Mouse (Mus musculus) B cell, adult 67 days (primary cell): ENCODE data around the gene Cldn13. TPM values are rescaled to one million over a fixed set of nuclear protein-coding genes. Genes with fewer than 3 reads are reported as not detected.

Source experiments
- total RNA-seq, 2 experiments: library from RNA; stranded (reverse); gene quantifications; 4 replicates each; pipeline ENCODE4 v1.2.4; 2023

Cldn13 gene
- total RNA-seq, result not detected

GRCm38 (mm10) chr5:134915311-134915710 lies at the start of gene Cldn13:
Cldn13 (minus strand) TSS chr5:134915526.

GRCm38 (mm10) chr5:134946857-134947255 lies 31.5 kb upstream of the Cldn13 start, which contains the start of gene Cldn4:
Cldn4 (minus strand) TSS chr5:134946934.

DNA sequence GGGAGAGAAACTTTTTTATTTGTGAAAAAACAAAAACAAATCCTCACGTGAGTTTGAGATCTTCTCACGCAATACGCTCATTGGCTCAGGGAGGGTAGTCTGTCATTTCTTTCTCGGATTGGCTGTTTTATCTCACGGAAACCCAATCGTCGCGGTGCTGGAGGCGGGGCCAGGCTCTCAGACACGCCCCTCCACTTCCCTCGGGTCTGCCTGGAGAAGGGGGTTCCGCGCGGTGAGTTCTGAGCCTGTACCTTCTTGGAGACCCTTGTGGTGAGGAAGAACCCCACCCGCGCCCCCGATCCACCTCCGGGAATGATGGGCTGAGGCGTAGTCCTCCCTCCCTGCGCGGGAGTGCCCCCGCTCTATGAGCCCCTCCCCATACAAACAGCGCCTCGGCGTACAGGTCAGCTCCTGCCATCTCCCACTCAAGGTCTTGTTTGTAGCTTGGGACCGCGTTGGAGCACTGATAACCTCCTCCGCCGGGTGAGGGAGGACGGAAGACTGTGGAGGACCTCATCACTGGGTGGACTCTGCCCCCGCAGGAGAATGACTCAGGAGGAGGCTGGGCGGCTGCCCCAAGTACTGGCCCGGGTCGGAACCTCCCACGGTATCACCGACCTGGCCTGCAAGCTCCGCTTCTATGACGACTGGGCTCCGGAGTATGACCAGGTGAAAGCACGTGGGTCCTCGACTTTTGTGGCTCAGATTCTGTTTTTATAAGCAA lies 17.0 kb upstream of the Cldn13 start, which contains the start of gene Mettl27:
Mettl27 (plus strand) TSS at position 190 of the 724 bp plus-strand sequence.

DNA sequence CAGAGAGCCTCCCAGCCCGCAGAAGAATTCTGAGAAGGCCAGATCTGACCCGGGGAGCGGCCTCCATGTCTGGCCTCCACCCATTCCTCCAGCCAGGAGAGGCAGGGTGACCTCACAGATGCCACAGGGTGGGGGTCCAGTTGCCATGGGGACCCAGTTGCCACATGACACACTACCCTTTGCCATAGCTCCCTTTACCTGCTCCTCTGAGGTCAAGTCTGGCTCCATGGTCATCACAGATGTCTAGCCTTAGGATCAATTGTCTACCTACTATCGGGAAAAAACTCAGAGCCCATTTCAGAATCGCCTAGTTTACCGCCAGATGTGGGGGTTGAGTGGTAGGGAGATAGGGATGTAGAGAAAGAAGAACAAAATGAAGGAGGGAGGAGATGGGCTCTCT lies 8.7 kb downstream of the Cldn13 start, which contains the start of gene Tmem270:
Tmem270 (minus strand) TSS at position 101 of the 400 bp plus-strand sequence.

Other genes with a start within 250 kb of the Cldn13 start
- gene Limk1, start 226.9 kb downstream of the Cldn13 start, total RNA-seq, result 10 to 100 TPM; 16.1 to 22.2 TPM
- not detected for gene Eln, start 168.2 kb downstream of the Cldn13 start, total RNA-seq
- gene Tmem270, start 8.8 kb downstream of the Cldn13 start, total RNA-seq, result not detected
- gene Mettl27, start 16.8 kb upstream of the Cldn13 start, total RNA-seq, result 1 to 10 TPM; 1.4 to 2.5 TPM
- not detected for gene Cldn4, start 31.4 kb upstream of the Cldn13 start, total RNA-seq
- not detected for gene Cldn3, start 70.7 kb upstream of the Cldn13 start, total RNA-seq
- gene Abhd11, start 93.6 kb upstream of the Cldn13 start, total RNA-seq, result 10 to 100 TPM; 35.0 to 41.7 TPM
- 1 to 10 TPM; 2.7 to 4.2 TPM for gene Stx1a, start 108.0 kb upstream of the Cldn13 start, total RNA-seq
- 10 to 100 TPM; 20.1 to 21.2 TPM for gene Dnajc30, start 148.7 kb upstream of the Cldn13 start, total RNA-seq
- gene Bud23, start 149.4 kb upstream of the Cldn13 start, total RNA-seq, result 100 to 1,000 TPM; 105 to 132 TPM
- gene Vps37d, start 162.7 kb upstream of the Cldn13 start, total RNA-seq, result under 1 TPM in 1 of 2 experiments, not detected in 1; 0.44 TPM
- not detected for gene Mlxipl, start 174.4 kb upstream of the Cldn13 start, total RNA-seq
- gene Tbl2, start 234.1 kb upstream of the Cldn13 start, total RNA-seq, result 10 to 100 TPM; 14.6 to 21.7 TPM